Mouse (Mus musculus): ENCODE measurements around the gene Insl6.

Gene Insl6

GRCm38 (mm10) chr19:29285451-29285869 lies 39.7 kb downstream of the Insl6 start:
- no peak for DNase-seq

DNA sequence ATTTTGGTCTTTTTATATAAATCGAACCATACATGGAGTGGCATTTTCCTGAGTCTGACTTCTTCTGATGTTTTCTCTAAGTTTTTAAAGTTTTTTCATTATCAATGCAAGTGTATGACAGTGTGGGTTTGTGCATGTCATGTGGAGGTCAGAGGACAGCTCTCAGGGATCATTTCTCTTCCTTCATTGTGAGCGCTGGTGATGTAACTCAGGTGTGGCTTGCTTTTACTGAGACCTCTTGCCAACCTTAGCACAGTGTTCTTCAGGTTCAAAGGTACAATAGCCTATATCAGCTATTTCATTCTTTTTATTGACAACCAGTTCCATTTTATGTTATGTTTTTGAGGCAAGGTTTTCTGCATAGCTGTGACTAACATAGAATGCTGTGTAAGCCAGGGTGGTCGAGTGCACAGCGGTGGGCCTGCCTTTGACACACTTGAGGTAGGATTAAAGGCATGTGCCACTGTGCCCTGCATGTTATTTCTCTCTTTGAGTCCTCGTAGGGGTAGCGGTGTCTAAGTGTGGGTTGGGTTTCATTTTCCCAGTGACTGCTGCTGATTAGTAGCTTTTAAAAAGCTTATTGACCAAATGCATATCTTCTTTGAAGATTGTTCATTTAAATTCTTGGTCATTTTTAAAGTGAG lies 46.1 kb downstream of the Insl6 start:
- no peak for DNase-seq

- no peak for DNase-seq
These were observed 48.7 kb downstream of the Insl6 start for GRCm38 (mm10) chr19:29276414-29276813.

DNA sequence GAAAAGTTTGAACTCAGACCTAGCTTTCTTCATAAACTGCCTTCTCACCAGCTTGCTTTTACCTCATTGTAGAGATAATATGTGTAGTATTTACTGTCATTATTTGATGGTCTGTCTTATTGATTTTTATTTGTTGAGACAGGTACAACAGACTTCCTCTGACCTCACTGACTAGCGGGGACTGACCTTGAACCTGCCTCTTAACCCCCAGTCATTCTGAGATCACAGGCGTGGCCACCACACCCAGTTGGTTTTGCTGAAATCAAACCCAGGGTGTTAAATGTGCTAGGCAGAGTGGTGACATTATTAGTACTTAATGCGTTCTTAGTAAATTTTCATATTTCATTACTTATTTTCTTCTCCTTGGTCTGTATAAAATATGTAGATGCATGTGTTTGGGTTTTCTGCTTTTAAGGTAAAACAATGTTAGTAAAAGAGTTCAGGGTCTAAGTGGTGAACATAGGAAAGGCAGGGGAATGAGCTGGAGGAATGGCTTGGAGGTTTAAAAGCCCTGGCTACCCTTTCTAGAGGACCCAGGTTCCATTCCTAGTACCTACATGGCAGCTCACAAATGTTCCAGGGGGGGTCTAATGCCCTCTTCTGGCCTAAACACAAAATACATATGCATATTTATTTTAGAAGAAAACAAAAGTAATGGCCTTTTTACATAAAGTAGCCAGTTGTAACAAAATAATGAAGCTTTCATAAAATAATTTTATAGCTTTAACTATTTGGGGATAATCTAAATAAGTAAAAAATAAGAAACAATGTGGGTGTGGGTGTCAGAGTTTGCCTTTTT lies 52.9 kb downstream of the Insl6 start:
- DNase-seq: no peak
